Mouse (Mus musculus) kidney, embryonic 16.5 days (tissue): ENCODE results near the gene Dapk3. TPM values are rescaled to one million over a fixed set of nuclear protein-coding genes. Genes with fewer than 3 reads are reported as not detected.

Source experiments
- ATAC-seq: fragments of 200-750 bp; cut with Nextera tagmentation; 2 replicates; pipeline ENCODE4 v1.8.0; 2017; ENCODE audit warnings: moderate TSS enrichment; ENCODE audit not compliant: low FRiP score, low TSS enrichment
- H3K27ac ChIP-seq: fragments of 300-500 bp; sonication (generic); 2 replicates; pipeline ENCODE4 v1.5.1; 2014; ENCODE audit warnings: low read length
- H3K27me3 ChIP-seq: fragments of 300-500 bp; sonication (generic); 2 replicates; pipeline ENCODE4 v1.6.1; 2014; ENCODE audit warnings: low read length, control low read depth, mixed read lengths; ENCODE audit not compliant: insufficient read depth
- H3K36me3 ChIP-seq: fragments of 300-500 bp; sonication (generic); 2 replicates; pipeline ENCODE4 v1.6.1; 2014; ENCODE audit warnings: low read length, control low read depth, mixed read lengths; ENCODE audit not compliant: insufficient read depth
- H3K4me1 ChIP-seq: fragments of 300-500 bp; sonication (generic); 2 replicates; pipeline ENCODE4 v1.6.1; 2014; ENCODE audit warnings: low read length, control low read depth, mixed read lengths; ENCODE audit not compliant: insufficient read depth
- H3K4me2 ChIP-seq: fragments of 300-500 bp; sonication (generic); replicated peaks from 2 replicates; pipeline ENCODE4 v1.6.1; 2014; ENCODE audit warnings: low read depth, low read length
- H3K4me3 ChIP-seq: fragments of 300-500 bp; sonication (generic); 2 replicates; pipeline ENCODE4 v1.5.1; 2014; ENCODE audit warnings: mild to moderate bottlenecking, low read length
- H3K9ac ChIP-seq: fragments of 300-500 bp; sonication (generic); replicated peaks from 2 replicates; pipeline ENCODE4 v1.6.1; 2014; ENCODE audit warnings: low read length
- H3K9me3 ChIP-seq: fragments of 300-500 bp; sonication (generic); 2 replicates; pipeline ENCODE4 v1.6.1; 2016; ENCODE audit warnings: low read length, control low read depth
- WGBS: fragments of 180-500 bp; shearing (Covaris S2); extraction: QIAGEN DNeasy Blood & Tissue Kit; methylation state at CpG from one replicate; pipeline ENCODE4 v1.1.7; 2014; 5-methylcytosine and 5-hydroxymethylcytosine counted together
- polyA plus RNA-seq: library from polyadenylated mRNA; unstranded; fragments of >200 nt; fragmentation: Nextera tagmentation; extraction: Ambion mirVana; gene quantifications from 2 replicates; pipeline ENCODE4 v1.2.1, GENCODE M21; 2015

Dapk3 gene
- polyA plus RNA-seq, 1 experiment from 2014 or later, result 39.3 TPM

DNA sequence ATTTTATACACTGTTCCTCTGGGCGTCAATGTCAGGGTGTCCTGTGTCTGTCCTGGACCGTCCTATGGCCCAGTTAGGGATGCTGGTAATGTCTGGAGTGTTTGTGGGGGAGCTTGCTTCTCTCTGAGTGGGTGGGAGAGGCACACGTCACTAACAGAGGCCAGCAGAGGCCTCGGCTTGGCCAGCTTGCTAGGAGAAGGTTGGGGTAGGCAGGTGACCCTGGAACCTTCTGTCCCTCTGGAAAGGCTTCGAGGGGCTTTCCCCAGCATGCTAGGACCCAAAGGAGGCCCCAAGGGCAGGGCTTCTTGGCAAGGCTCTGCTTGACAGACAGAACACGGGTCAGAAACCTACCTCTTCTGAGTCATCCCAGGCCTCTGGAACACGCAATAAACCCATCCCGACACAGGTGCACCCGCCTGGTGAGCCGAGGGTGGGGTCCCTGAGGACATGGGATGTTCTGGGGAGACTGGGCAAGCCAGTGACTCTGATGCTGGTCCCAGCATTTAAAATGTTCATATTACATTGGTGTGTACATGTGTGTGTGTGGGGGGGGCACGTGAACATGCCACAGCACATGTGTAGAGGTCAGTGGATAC lies 13.8 kb downstream of the Dapk3 start:
- 67% methylated on average over 11 of the region's 11 CpGs for WGBS
- Histone ChIP-seq H3K27ac (no peak overlapping the region), H3K4me2 (no peak overlapping the region), H3K36me3 (no peaks in the 10 kb centered on the region), H3K4me3 (no peak overlapping the region), H3K4me1 (peaks cover 24% of the 10 kb centered on the region), H3K9ac (no peak overlapping the region), H3K27me3 (peaks cover 39% of the 10 kb centered on the region), H3K9me3 (no peaks in the 10 kb centered on the region)
- ATAC-seq, result no peak

DNA sequence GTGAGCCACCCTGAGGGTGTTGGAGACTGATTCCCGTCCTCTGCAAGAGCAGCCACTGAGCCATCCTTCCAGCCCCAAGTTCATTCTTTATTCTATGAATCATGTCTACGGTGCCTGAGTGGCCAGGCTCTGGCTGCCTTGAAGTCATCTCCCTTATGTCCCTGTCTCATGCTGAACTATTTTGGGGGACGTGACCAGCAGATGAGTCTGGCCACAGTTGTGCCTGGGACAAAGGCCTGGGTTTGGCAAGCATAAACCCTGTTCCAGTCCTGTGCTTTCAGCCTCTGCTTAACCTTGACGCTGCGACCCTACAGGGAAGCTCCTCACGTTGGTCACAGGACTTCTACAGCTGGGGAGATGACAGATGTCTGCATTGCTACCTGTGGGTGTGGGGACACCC lies 14.5 kb downstream of the Dapk3 start:
- no peaks in the 10 kb centered on the region for H3K36me3 ChIP-seq
- H3K4me1 ChIP-seq, result peaks cover 17% of the 10 kb centered on the region
- H3K4me3 ChIP-seq, result no peak overlapping the region
- H3K4me2 ChIP-seq, result no peak overlapping the region
- no peak overlapping the region for H3K9ac ChIP-seq
- no peak overlapping the region for H3K27ac ChIP-seq
- peaks cover 39% of the 10 kb centered on the region for H3K27me3 ChIP-seq
- no peak for ATAC-seq
- 51% methylated on average over 6 of the region's 6 CpGs for WGBS
- H3K9me3 ChIP-seq, result no peaks in the 10 kb centered on the region

DNA sequence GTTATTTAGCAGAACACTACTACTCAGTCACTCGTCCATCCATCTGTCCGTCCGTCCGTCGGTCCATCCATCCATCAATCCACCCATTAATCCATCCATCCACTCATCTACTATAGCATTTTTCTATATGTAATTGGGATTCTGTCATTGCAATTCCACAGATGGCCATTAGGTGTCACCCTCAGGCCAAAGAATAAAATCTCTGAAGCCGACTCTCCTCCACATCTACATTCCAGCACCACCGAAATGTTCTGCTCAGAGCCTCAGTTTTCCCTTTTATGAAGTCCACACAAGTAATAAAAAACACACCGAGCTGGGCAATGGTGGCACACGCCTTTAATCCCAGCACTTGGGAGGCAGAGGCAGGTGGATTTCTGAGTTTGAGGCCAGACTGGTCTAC lies 15.4 kb downstream of the Dapk3 start:
- H3K9me3 ChIP-seq, result no peaks in the 10 kb centered on the region
- peaks cover 39% of the 10 kb centered on the region for H3K27me3 ChIP-seq
- 2% methylated on average over 9 of the region's 9 CpGs for WGBS
- H3K36me3 ChIP-seq, result no peaks in the 10 kb centered on the region
- H3K27ac ChIP-seq, result no peak overlapping the region
- H3K4me1 ChIP-seq, result peaks cover 9% of the 10 kb centered on the region
- H3K4me3 ChIP-seq, result no peak overlapping the region
- no peak overlapping the region for H3K9ac ChIP-seq
- no peak for ATAC-seq
- H3K4me2 ChIP-seq, result no peak overlapping the region

DNA sequence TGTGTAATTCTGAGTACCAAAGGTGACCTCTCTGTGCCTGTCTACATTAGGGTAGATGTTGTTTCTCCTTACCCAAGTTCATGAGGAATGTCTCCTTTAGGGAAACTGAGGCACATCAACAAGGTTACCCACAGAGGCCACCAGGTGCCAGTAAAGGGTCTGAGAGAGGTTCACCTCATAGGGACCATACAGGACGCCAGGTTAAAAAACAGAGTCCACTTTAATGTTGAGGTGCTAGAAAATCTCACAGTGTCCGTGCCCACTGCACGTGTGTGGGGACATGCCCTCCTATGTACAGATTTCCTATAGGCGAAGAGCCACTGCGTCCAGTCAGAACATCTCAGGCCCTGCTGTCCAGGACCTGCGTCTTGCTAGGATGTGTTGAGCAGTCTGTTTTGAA lies 16.2 kb downstream of the Dapk3 start:
- Histone ChIP-seq H3K4me2 (no peak overlapping the region), H3K4me1 (peaks cover 6% of the 10 kb centered on the region), H3K36me3 (no peaks in the 10 kb centered on the region), H3K9ac (no peak overlapping the region), H3K4me3 (no peak overlapping the region), H3K27ac (no peak overlapping the region), H3K27me3 (peaks cover 36% of the 10 kb centered on the region), H3K9me3 (no peaks in the 10 kb centered on the region)
- 88% methylated on average over 6 of the region's 6 CpGs for WGBS
- ATAC-seq, result no peak

DNA sequence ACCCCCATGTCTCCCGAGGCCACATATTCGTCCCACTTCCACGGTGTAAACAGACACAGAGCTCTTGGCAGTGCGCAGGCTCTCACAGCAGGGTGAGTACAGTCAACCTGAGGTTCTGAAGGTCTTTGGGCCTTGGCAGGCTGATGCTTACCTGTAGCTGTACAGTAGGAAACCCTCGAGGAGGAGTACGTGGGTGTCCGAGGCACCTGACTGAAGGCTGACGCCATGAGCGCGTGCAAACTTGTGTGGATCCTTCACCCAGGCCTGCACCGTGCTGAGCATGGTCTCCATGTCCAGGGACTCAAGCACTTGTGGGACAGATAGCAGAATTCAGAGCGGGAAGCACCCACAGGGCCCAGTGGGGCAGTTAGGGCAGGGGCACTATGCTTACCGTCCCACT lies 17.3 kb downstream of the Dapk3 start:
- no peak overlapping the region for H3K27ac ChIP-seq
- no peak overlapping the region for H3K4me3 ChIP-seq
- no peaks in the 10 kb centered on the region for H3K36me3 ChIP-seq
- H3K4me2 ChIP-seq, result no peak overlapping the region
- no peak for ATAC-seq
- H3K9me3 ChIP-seq, result no peaks in the 10 kb centered on the region
- H3K9ac ChIP-seq, result no peak overlapping the region
- no peaks in the 10 kb centered on the region for H3K4me1 ChIP-seq
- H3K27me3 ChIP-seq, result peaks cover 25% of the 10 kb centered on the region
- WGBS, result 87% methylated on average over 13 of the region's 13 CpGs

DNA sequence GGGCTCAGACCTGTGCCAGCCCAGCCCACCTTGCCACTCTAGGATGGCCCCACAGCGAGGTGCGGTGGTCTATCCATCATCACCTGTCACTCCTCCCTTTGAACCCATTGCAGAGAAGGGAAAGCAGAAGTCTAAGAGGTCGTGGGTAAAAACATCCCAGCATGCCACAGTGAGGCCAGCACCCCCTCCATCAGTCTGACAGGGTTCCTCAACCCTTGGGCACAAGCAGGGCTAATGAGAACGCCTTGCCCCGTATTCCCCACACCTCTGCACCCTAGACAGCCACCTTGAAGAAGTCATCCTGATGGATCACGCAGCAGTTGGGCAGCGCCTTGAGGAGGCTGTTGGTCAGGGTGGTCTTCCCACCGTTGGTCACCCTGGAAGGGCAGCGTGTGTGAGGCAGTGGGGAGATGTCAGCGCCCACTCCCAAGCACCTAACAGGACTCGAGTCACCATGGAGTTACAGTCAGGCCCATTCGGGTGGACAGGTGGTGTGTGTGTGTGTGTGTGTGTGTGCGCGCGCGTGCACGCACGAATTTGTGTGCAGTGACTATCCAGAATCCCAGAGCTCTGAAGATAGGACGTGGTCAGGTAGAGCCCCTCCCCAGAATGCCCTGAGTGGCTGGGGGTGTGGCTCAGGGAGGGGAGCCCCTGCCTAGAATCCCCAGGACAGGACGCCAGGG lies 17.9 kb downstream of the Dapk3 start:
- WGBS, result 78% methylated on average over 20 of the region's 20 CpGs
- Histone ChIP-seq H3K27me3 (peaks cover 19% of the 10 kb centered on the region), H3K4me3 (no peak overlapping the region), H3K4me2 (no peak overlapping the region), H3K4me1 (no peaks in the 10 kb centered on the region), H3K36me3 (no peaks in the 10 kb centered on the region), H3K9me3 (no peaks in the 10 kb centered on the region), H3K9ac (no peak overlapping the region), H3K27ac (no peak overlapping the region)
- ATAC-seq, result no peak

DNA sequence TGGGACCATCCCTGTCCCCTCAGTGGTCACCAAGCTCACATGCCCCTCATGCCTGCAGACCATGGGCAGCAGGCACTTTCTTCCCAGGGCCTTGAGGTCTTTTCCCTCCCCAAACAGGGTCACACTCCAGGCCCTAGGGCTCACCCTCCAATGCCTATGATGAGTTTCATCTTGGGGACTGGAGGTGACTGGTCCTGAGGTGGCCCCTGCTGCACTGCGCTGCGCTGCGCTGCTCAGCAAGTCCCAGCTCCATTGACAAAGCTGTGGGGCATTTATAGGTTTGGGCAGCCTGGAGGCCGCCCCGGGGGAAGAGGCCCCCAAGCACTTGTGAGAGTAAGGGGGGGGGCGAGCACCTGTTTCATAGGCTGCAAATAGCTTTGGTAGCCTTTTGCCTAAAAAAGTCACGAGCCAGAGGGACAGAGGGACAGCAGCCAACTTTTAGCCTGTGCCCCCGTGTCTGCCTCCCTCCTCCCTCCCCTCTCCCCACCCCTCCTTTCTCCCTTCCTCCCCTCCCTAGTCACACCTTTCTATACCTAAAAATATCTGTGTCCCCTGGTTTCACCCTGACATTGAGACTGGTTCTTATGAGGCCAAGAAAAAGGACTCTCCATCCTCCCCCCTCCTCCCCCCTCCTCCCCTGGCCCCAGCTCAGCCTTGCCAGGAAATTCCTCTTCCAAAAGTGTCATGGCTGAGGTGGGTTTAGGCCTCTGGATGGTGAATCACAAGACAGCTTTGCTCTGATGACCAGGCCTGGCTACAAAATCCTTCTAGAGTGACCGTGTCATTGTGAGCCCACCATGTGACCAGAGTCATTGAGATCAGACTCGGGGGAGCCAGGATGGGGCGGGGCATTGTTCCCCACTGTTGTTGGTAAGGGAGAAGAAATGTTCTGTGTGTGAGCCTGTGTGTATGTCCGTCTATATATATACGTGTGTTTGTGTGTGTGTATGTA lies 19.3 kb downstream of the Dapk3 start, which contains the start of gene Nmrk2:
Gene Nmrk2, minus strand, starts transcription at position 245 of the 952 bp plus-strand sequence.
- peaks cover 10% of the 10 kb centered on the region for H3K27me3 ChIP-seq
- no peaks in the 10 kb centered on the region for H3K9me3 ChIP-seq
- 57% methylated on average over 13 of the region's 13 CpGs for WGBS
- no peak within 1 kb of the TSS for H3K4me2 ChIP-seq
- no peak within 1 kb of the TSS for H3K27ac ChIP-seq
- H3K36me3 ChIP-seq, result no peaks in the 10 kb centered on the region
- H3K9ac ChIP-seq, result no peak within 1 kb of the TSS
- ATAC-seq, result no peak
- no peaks in the 10 kb centered on the region for H3K4me1 ChIP-seq
- H3K4me3 ChIP-seq, result no peak within 1 kb of the TSS

DNA sequence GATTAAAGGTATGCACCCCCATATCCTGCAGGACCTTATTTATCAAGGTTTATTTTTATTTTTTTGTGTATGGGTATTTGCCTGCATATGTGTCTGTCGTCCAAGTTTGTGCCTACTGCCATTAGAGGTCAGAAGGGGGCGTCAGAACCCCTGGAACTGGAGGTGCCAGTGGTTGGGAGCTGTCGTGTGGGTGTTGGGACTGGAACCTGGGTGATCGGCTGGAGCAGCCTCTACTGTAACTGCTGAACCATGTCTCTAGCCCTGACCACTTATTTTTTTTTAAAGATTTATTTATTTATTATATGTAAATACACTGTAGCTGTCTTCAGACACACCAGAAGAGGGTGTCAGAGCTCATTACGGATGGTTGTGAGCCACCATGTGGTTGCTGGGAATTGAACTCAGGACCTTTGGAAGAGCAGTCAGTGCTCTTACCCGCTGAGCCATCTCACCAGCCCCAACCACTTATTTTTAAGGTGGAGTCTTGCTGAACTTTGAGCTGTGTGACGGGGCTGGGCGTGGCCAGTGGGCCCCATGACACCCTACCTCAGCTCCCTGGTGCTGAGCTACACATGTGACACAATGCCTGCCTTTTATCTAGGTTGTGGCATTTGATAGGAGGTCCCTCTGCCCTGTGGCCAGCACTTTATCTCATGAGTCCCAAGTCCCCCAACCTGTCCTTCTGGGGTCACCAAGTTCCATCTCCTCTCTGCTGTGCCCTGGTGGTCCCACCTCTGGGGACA lies 20.3 kb downstream of the Dapk3 start:
- ATAC-seq, result no peak
- no peak overlapping the region for H3K4me3 ChIP-seq
- 68% methylated on average over 8 of the region's 8 CpGs for WGBS
- peaks cover 5% of the 10 kb centered on the region; the same call in 1 of the 2 replicates for H3K27me3 ChIP-seq
- no peak overlapping the region for H3K4me2 ChIP-seq
- no peaks in the 10 kb centered on the region for H3K4me1 ChIP-seq
- no peak overlapping the region for H3K9ac ChIP-seq
- H3K36me3 ChIP-seq, result no peaks in the 10 kb centered on the region
- no peaks in the 10 kb centered on the region for H3K9me3 ChIP-seq
- H3K27ac ChIP-seq, result no peak overlapping the region

DNA sequence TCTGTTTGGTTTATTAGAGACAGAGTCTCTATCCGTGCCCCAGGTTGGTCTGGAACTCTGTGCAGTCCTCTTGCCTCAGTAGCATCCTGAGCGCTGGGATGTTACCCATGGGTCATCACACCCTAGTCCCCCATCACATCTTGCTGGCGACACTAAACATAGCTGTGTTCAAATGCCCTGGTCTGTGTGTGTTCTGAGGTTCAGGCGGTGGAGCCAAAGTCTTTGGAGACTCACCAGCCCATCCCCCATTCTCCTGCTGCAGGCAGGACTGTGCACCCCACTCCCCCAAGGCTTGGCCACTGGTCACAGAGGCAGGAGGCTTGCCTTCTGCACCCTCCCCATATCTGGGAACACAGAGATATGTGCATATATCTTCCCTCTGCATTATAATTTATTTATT lies 21.3 kb downstream of the Dapk3 start:
- Histone ChIP-seq H3K27ac (no peak overlapping the region), H3K4me2 (no peak overlapping the region), H3K9me3 (no peaks in the 10 kb centered on the region), H3K4me3 (no peak overlapping the region), H3K9ac (no peak overlapping the region), H3K36me3 (no peaks in the 10 kb centered on the region), H3K27me3 (peaks cover 5% of the 10 kb centered on the region; the same call in 1 of the 2 replicates), H3K4me1 (no peaks in the 10 kb centered on the region)
- 77% methylated on average over 4 of the region's 4 CpGs for WGBS
- no peak for ATAC-seq
